Mouse (Mus musculus) forebrain, postnatal 0 days (tissue): ENCODE data around the gene Ebf1. TPM values are rescaled to one million over a fixed set of nuclear protein-coding genes. Genes with fewer than 3 reads are reported as not detected.

ENCODE experiments used
- ATAC-seq: fragments of 200-750 bp; cut with Nextera tagmentation; 2 replicates; pipeline ENCODE4 v1.8.0; 2017; ENCODE audit warnings: mild to moderate bottlenecking, moderate library complexity
- DNase-seq: peaks from one replicate; pipeline ENCODE4 v3.0.0-alpha.2; 2015
- H3K27ac ChIP-seq: fragments of 300-500 bp; sonication (generic); 2 replicates; pipeline ENCODE4 v1.5.1; 2014; ENCODE audit warnings: low read depth, mild to moderate bottlenecking, antibody characterized with exemption, low read length, moderate library complexity, mixed read lengths
- H3K27me3 ChIP-seq: fragments of 300-500 bp; sonication (generic); 2 replicates; pipeline ENCODE4 v1.6.1; 2014; ENCODE audit warnings: mild to moderate bottlenecking, low read length, mixed read lengths; ENCODE audit not compliant: insufficient read depth
- H3K36me3 ChIP-seq: fragments of 300-500 bp; sonication (generic); 2 replicates; pipeline ENCODE4 v1.6.1; 2014; ENCODE audit warnings: mild to moderate bottlenecking, moderate library complexity; ENCODE audit not compliant: insufficient read depth
- H3K4me1 ChIP-seq: fragments of 300-500 bp; sonication (generic); 2 replicates; pipeline ENCODE4 v1.6.1; 2014; ENCODE audit warnings: antibody characterized with exemption; ENCODE audit not compliant: insufficient read depth
- H3K4me2 ChIP-seq: fragments of 300-500 bp; sonication (generic); 2 replicates; pipeline ENCODE4 v1.6.1; 2014; ENCODE audit warnings: low read depth, mild to moderate bottlenecking, moderate library complexity
- H3K4me3 ChIP-seq: fragments of 300-500 bp; sonication (generic); 2 replicates; pipeline ENCODE4 v1.5.1; 2014; ENCODE audit warnings: low read depth, low read length, mixed read lengths
- H3K9ac ChIP-seq: fragments of 300-500 bp; sonication (generic); 2 replicates; pipeline ENCODE4 v1.6.1; 2014; ENCODE audit warnings: mild to moderate bottlenecking
- H3K9me3 ChIP-seq: fragments of 300-500 bp; sonication (generic); 2 replicates; pipeline ENCODE4 v1.6.1; 2016; ENCODE audit warnings: low read length
- CTCF ChIP-seq: sonication (generic); IDR thresholded peaks from 2 replicates; pipeline ENCODE4 v1.5.1; 2016; ENCODE audit warnings: antibody characterized with exemption, control low read depth, low read depth
- WGBS: fragments of 180-500 bp; shearing (Covaris S2); extraction: QIAGEN DNeasy Blood & Tissue Kit; methylation state at CpG from one replicate; pipeline ENCODE4 v1.1.7; 2014; 5-methylcytosine and 5-hydroxymethylcytosine counted together
- polyA plus RNA-seq: library from polyadenylated mRNA; unstranded; fragments of >200 nt; fragmentation: Nextera tagmentation; extraction: Ambion mirVana; gene quantifications from 2 replicates; pipeline ENCODE4 v1.2.1, GENCODE M21; 2015
- total RNA-seq: library from RNA; depleted of rRNA; stranded (reverse); fragments of >200 nt; gene quantifications from 2 replicates; pipeline ENCODE4 v1.2.3, GENCODE M21; 2014

Ebf1 gene
- total and polyA plus RNA-seq, 2 experiments from 2014 or later, result 12.9 to 20.6 TPM

GRCm38 (mm10) chr11:44725732-44726131 lies 108.6 kb downstream of the Ebf1 start:
- Histone ChIP-seq H3K4me2 (no peak overlapping the region), H3K27me3 (no peaks in the 10 kb centered on the region; the same call in 1 of the 2 replicates), H3K9ac (no peak overlapping the region), H3K27ac (no peak overlapping the region), H3K36me3 (no peaks in the 10 kb centered on the region), H3K4me1 (no peaks in the 10 kb centered on the region), H3K9me3 (no peaks in the 10 kb centered on the region), H3K4me3 (no peak overlapping the region)
- ATAC-seq (no peak), DNase-seq (no peak)
- TF ChIP-seq CTCF, result no peak
- 90% methylated on average over 5 of the region's 5 CpGs for WGBS

DNA sequence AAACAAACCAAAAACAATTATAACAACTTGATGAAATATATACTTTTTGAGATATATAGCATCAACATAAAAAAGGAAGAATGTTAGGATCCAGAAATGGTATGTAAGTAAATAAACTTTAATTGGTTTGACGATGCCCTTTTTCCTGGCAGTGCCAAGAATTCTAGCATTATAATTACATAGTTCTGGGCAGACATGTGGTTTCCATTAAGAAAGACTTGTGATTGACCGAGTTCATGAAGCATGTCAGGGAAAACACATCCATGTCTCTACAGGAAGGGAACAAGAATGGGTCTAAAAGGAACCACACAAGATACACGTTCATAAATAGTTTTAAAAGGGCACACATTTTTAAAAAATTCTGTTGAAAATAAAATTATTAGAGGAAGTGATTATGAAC lies 110.3 kb downstream of the Ebf1 start:
- TF ChIP-seq CTCF, result no peak
- Histone ChIP-seq H3K27me3 (no peaks in the 10 kb centered on the region; the same call in 1 of the 2 replicates), H3K36me3 (no peaks in the 10 kb centered on the region), H3K4me3 (no peak overlapping the region), H3K4me2 (no peak overlapping the region), H3K9ac (no peak overlapping the region), H3K9me3 (no peaks in the 10 kb centered on the region), H3K4me1 (no peaks in the 10 kb centered on the region), H3K27ac (no peak overlapping the region)
- no peak for DNase-seq
- 76% methylated on average over 3 of the region's 3 CpGs for WGBS
- ATAC-seq, result no peak

DNA sequence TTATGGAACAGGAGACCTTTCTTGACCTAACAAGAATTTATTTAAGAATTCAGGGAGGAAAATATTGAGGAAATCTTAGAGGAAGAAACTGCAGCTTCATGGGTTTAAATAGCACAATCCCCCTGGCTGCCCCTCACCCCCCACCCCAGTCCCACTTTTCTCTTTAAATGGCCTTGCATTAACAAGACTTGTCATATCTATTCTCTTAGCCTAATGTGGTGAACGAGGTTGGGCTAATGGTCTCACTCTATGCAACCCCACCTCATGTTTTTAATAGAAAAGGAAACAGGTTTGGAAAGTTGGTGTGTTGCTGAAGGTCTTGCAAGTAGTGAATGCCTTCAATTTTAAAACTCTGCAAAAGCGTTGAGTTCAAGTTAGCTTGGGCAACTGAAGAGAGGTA lies 110.7 kb downstream of the Ebf1 start:
- no peaks in the 10 kb centered on the region; the same call in 1 of the 2 replicates for H3K27me3 ChIP-seq
- WGBS, result 70% methylated on average over 2 of the region's 2 CpGs

DNA sequence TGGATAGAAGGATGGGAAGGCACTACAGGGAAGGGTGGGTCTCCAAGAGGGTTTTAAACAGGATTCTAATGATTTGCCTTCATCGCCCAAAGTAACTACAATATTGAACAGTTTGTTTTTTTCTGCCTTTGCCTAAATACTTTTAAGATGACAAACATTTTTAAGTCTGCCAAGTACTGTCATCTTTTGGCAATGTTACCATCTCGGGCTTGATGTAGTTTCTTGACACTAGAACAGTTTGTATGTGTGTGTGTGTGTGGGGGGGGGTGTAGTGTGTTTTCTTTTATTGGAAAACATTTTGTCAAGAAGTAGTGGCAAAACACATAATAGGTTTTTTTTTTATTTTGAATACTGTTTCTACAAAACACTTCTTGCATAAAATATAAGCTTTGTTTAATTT lies 111.2 kb downstream of the Ebf1 start:
- Histone ChIP-seq H3K27me3 (no peaks in the 10 kb centered on the region; the same call in 1 of the 2 replicates), H3K4me3 (no peak overlapping the region), H3K9me3 (no peaks in the 10 kb centered on the region), H3K36me3 (no peaks in the 10 kb centered on the region), H3K27ac (no peak overlapping the region), H3K4me1 (no peaks in the 10 kb centered on the region), H3K9ac (no peak overlapping the region), H3K4me2 (no peak overlapping the region)
- no peak for ATAC-seq
- peak; percentile 23 for DNase-seq
- TF ChIP-seq CTCF, result no peak
- WGBS, result 54% methylated on average over 2 of the region's 2 CpGs

More for the DNA sequence above, 110.7 kb downstream of the Ebf1 start:
- Histone ChIP-seq H3K4me3 (no peak overlapping the region), H3K9ac (no peak overlapping the region), H3K36me3 (no peaks in the 10 kb centered on the region), H3K27ac (no peak overlapping the region), H3K4me1 (no peaks in the 10 kb centered on the region), H3K4me2 (no peak overlapping the region), H3K9me3 (no peaks in the 10 kb centered on the region)
- no peak for TF ChIP-seq CTCF
- DNase-seq, result no peak
- no peak for ATAC-seq

- ATAC-seq (no peak), DNase-seq (no peak)
- no peak for TF ChIP-seq CTCF
- H3K27ac ChIP-seq, result no peak overlapping the region
- no peak overlapping the region for H3K4me2 ChIP-seq
- WGBS, result 83% methylated on average over 4 of the region's 4 CpGs
- no peaks in the 10 kb centered on the region for H3K9me3 ChIP-seq
- H3K36me3 ChIP-seq, result no peaks in the 10 kb centered on the region
- no peaks in the 10 kb centered on the region; the same call in 1 of the 2 replicates for H3K27me3 ChIP-seq
- no peak overlapping the region for H3K9ac ChIP-seq
- no peak overlapping the region for H3K4me3 ChIP-seq
- no peaks in the 10 kb centered on the region for H3K4me1 ChIP-seq
Observed at GRCm38 (mm10) chr11:44729931-44730330, 112.8 kb downstream of the Ebf1 start.

DNA sequence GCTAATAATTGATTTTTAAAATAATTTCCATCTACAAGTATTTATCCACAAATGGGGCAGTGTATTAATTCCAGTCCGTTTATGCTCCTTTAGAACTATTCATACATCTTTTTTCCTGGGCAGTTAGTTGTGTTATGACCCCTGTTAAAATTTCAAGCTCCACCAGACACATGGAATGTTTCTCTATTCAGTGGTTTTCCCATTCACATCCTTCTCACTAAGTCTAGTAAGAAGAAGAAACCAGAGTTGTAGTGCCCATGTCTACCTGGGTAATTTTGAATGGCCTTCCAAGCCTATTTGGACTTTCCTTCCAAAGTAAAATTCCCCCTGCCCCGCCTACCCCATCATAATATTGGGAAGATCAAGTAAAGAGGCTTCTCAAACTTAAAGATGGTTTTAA lies 114.6 kb downstream of the Ebf1 start:
- H3K4me1 ChIP-seq, result no peaks in the 10 kb centered on the region
- no peak overlapping the region for H3K9ac ChIP-seq
- H3K9me3 ChIP-seq, result no peaks in the 10 kb centered on the region
- H3K36me3 ChIP-seq, result no peaks in the 10 kb centered on the region
- no peaks in the 10 kb centered on the region; the same call in 1 of the 2 replicates for H3K27me3 ChIP-seq
- no peak for TF ChIP-seq CTCF
- DNase-seq, result no peak
- no peak overlapping the region for H3K27ac ChIP-seq
- H3K4me2 ChIP-seq, result no peak overlapping the region
- no peak overlapping the region for H3K4me3 ChIP-seq
- ATAC-seq, result no peak
- WGBS, result 74% methylated on average over 2 of the region's 2 CpGs

DNA sequence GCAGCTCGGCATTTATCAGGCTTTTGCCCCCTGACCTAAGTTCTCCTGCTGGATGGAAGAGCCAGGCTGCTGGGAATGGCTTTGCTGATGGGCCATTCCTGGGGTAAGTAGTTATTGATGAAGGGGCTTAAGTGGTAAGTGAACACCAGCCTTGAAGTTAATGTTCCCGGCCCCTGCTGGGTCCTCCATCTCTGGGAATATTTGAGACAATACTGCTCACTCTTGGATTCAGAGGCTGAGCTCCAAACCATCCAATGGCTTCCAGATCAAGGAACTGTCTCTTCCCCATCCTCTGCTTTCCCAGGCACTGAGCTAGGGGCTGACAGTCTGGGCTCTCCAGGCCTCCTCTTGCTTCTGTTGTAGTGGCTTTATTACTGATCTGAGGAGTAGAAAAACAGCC lies 116.2 kb downstream of the Ebf1 start:
- TF ChIP-seq CTCF, result no peak
- DNase-seq (no peak), ATAC-seq (no peak)
- H3K27me3 ChIP-seq, result no peaks in the 10 kb centered on the region; the same call in 1 of the 2 replicates
- no peak overlapping the region for H3K27ac ChIP-seq
- H3K9me3 ChIP-seq, result no peaks in the 10 kb centered on the region
- no peaks in the 10 kb centered on the region for H3K4me1 ChIP-seq
- no peak overlapping the region for H3K4me2 ChIP-seq
- no peak overlapping the region for H3K9ac ChIP-seq
- WGBS, result 54% methylated on average over 2 of the region's 2 CpGs
- no peaks in the 10 kb centered on the region for H3K36me3 ChIP-seq
- no peak overlapping the region for H3K4me3 ChIP-seq
